Mouse (Mus musculus): ENCODE measurements at regions not wholly inside any gene's neighbourhood (a gene's known extent, or its start where the extent isn't known, plus 50 kb on each side); places are given as distances from the start of the nearest gene placed in this dataset.

- ATAC-seq (replicated peaks; ENCODE audit: insufficient number of reproducible peaks, low FRiP score, low TSS enrichment, poor library complexity, severe bottlenecking): no peak
These were observed 158.6 kb upstream of the Clint1 start for GRCm38 (mm10) chr11:45693206-45693605.

- no peak for ATAC-seq (replicated peaks; ENCODE audit: insufficient number of reproducible peaks, low FRiP score, low TSS enrichment, poor library complexity, severe bottlenecking)
These were observed 150.3 kb upstream of the Clint1 start for GRCm38 (mm10) chr11:45701506-45701905.

DNA sequence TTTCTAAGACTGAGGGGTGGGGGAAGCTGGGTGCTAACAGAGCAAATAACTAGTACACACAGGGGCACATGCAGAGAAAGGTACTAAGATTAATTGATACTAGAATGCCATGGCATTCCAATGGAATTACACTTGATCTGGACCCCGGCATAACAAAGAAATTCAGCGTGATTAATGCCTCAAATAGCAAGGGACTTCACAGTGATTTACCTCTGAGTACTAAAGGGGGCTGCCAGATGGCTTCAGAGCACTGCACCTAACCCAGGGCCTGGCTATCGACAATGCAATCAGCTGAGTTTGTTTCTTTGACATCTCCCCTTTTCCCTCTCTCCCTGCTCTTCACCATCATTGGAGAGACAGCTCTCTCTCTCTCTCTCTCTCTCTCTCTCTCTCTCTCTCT lies 148.9 kb upstream of the Clint1 start:
- ATAC-seq (replicated peaks; ENCODE audit: insufficient number of reproducible peaks, low FRiP score, low TSS enrichment, poor library complexity, severe bottlenecking): no peak

- ATAC-seq (replicated peaks; ENCODE audit: insufficient number of reproducible peaks, low FRiP score, low TSS enrichment, poor library complexity, severe bottlenecking): no peak
These were observed 147.4 kb upstream of the Clint1 start for GRCm38 (mm10) chr11:45704411-45704810.

GRCm38 (mm10) chr11:45718630-45719029 lies 133.2 kb upstream of the Clint1 start:
- no peak for ATAC-seq (replicated peaks; ENCODE audit: insufficient number of reproducible peaks, low FRiP score, low TSS enrichment, poor library complexity, severe bottlenecking)

DNA sequence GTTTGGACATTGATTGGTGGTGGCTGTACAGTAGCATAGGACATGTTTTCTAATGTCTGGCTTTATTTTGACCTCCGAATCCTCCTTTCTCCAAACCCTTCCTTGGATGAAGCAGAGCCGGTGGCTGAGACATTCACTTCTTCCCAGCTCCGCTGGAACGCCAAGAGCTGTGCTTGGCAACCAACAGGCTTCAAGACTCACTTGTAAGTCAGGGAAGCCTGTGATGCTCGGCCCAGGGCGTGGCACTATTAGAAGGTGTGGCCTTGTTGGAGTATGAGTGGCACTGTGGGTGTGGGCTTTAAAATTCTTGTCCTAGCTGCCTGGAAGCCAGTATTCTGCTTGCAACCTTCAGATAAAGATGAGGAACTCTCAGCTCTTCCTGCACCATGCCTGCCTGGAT lies 132.0 kb upstream of the Clint1 start:
- no peak for ATAC-seq (replicated peaks; ENCODE audit: insufficient number of reproducible peaks, low FRiP score, low TSS enrichment, poor library complexity, severe bottlenecking)

DNA sequence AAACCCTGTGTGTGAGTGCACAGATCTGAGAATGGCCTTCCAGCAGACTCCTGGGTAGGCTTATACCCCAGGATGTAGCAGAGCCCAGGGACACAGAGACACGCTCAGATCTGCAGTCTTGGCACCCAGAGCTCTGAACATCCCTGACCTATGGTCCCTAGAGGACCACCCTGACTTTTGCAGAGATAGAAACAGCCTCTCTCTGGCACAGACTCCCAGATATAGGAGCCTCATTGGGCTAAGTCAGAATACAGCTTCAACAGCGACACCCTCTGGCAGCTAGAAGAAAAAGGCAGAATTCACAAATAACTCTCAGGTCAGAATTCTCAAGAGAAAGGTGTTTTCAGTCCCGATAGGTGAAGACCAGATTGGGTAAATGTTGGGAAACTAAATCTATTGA lies 115.3 kb upstream of the Clint1 start:
- ATAC-seq (replicated peaks; ENCODE audit: insufficient number of reproducible peaks, low FRiP score, low TSS enrichment, poor library complexity, severe bottlenecking): no peak

DNA sequence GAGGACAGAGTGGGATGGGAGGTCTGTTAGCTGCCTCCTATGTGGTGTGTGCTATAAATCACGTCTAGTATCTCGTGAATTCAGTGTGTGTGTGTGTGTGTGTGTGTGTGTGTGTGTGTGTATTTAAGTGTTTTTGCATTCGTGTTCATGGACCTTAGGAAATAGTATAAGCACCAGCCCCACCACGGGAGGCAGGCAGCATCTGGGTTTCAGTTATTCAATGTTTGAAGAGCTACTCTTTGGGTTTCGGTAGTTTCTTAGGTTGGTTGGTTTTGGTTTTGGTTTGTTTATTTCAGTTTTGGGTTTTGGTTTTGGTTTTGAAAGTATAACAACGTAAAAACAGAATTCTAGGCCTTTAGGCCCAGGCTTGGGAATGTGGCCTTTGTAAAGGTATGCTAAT lies 113.5 kb upstream of the Clint1 start:
- ATAC-seq (replicated peaks; ENCODE audit: insufficient number of reproducible peaks, low FRiP score, low TSS enrichment, poor library complexity, severe bottlenecking): no peak

- ATAC-seq (replicated peaks; ENCODE audit: insufficient number of reproducible peaks, low FRiP score, low TSS enrichment, poor library complexity, severe bottlenecking): no peak
These were observed 105.9 kb upstream of the Clint1 start for GRCm38 (mm10) chr11:45745941-45746340.

DNA sequence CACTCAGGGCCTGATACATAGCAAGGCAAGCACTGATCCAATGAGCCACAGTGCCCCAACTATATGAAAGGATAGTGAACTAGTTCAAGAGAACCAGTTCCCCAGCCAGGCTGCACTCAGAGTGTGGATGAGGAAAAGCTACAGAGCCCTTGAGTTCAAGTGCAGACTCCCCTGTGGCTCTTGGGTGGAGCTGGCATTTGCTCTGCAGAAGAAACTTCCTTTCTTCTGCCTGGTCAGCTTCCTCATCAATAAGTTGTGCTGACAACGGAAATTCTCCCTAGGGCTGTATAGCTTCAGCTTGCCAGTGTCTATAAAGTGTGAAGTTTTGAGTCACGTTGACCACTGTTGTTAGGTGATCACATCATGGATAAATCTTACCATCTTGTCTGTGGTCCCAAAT lies 101.6 kb upstream of the Clint1 start:
- no peak for ATAC-seq (replicated peaks; ENCODE audit: insufficient number of reproducible peaks, low FRiP score, low TSS enrichment, poor library complexity, severe bottlenecking)

DNA sequence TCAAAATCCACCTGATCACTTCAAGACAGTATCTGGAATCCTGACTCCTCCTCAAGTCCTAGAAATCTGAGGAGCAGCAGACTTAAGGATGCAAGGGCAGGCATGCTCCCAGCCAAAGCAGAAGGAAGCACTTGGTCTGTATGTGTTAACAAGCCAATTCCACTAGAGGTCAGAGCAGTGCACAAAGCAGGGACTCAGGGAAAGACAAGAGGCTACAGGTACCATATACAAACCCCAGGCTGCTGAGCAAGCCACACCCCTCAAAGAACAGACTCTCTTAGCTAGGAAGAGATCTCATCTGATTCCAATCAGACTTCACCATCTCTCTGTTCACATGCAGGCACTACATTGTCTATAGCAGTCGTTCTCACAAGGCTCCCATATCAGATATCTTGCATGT lies 99.6 kb upstream of the Clint1 start:
- ATAC-seq (replicated peaks; ENCODE audit: insufficient number of reproducible peaks, low FRiP score, low TSS enrichment, poor library complexity, severe bottlenecking): no peak; the same call in 1 of the 2 replicates

DNA sequence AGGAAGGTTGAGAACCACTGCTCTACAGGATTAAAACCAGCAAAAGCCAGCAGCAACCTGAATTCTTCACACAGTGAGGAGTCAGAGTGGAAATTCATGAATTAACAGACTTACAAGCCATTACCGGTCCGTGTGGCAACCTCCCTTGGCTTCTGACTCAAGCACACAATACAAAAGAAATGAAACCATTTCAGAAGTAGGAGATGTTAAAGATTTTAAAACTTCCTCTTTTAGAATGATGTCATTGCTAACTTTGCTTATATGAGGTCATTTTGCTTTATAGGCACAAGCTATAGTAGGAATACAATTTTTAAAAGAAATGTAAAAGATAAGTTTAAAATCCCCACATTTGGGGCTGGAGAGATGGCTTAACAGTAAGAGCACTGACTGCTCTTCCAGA lies 99.1 kb upstream of the Clint1 start:
- ATAC-seq (replicated peaks; ENCODE audit: insufficient number of reproducible peaks, low FRiP score, low TSS enrichment, poor library complexity, severe bottlenecking): no peak

DNA sequence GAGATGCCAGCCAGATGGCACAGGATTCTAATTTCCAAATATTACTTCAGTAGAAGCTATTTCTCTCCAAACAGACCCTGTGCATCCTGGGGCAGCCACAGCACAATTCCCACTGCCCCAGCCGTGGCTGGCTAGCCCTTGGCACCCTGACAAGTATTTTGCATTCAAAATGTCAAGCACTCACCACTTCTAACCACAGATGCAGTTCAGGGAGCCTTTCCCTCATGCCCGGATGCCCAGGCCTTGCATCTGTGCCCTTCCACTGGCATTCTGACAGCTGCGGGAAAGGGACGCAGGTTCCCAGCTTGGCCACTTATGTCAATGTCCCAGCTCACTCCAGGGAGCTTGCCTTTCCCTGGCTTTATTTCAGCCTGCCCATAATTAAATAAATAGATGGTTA lies 84.8 kb upstream of the Clint1 start:
- ATAC-seq (replicated peaks; ENCODE audit: insufficient number of reproducible peaks, low FRiP score, low TSS enrichment, poor library complexity, severe bottlenecking): no peak

DNA sequence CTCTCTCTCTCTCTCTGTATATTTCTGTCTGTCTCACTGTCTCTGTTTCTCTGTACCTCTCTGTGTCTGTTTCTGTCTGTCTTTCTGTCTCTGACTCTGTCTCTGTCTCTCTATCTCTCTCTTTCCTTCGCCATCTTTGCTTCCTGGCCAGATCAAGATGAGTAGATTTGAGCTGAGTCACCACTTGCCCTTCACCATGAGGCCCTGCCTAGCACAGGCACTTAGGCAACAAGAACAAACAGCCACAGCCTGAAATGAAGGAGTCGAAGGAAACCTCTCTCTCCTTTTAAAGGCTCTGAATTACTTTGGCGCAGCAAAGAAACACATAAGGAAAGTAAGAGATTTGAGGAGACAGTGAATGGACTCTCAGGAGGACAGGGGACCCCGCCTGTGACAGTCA lies 69.4 kb upstream of the Clint1 start:
- ATAC-seq (replicated peaks; ENCODE audit: insufficient number of reproducible peaks, low FRiP score, low TSS enrichment, poor library complexity, severe bottlenecking): no peak

DNA sequence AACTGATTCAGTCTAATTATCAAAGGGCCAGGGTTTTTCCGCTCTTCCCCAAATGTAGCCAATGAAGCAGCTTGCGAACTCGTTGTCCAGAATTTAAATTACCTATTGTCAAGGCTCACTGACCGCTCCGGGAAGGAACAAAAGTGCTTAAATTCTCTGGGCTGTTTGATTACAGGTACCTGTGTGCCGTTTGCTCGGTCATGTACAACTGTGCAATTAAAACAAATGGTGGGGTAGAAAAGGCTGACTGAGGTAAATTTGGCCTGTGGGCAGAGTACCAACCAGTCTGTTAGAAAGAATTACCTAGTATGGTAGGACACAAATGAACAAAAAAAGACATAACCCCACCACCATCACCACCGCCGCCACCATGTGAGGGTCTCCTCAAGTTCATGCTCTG lies 66.0 kb upstream of the Clint1 start:
- ATAC-seq (replicated peaks; ENCODE audit: insufficient number of reproducible peaks, low FRiP score, low TSS enrichment, poor library complexity, severe bottlenecking): no peak

DNA sequence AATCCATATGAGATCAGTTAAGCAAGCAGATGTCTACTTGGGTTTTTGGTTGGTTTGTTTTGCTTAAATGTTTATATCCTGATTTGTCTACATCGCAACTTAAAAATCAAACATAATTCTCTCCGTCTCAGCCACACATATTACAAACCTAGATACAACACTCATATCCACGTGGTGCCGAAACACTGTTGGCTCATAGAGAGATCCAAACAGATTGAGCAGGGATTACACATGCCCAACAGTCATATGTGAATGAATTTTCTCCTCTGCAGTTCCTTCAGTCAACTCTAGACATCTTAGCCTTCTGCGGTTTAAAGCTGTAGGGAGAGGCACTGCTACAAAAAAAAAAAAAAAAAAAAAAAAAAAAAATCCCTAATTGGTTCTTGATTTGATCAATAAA lies 64.4 kb upstream of the Clint1 start:
- ATAC-seq (replicated peaks; ENCODE audit: insufficient number of reproducible peaks, low FRiP score, low TSS enrichment, poor library complexity, severe bottlenecking): no peak

DNA sequence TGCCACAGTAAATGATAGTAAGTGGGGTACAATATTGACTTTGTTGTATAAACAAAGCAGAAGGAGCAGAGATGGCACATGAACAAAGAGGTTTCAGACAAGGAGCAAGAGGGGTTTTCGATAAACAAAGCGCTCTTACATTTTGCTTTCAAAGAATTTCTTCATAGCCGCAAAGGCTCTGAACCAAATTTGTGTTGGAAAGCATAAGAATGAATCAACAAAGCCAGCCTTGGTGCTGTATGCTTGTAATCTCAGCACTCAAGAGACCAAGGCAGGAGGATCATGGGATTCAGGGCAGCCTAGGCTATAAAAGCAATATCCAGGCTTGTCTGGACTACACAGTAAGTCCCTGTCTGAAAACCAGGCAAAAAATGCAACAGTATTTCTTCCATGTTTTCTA lies 62.0 kb upstream of the Clint1 start:
- ATAC-seq (replicated peaks; ENCODE audit: insufficient number of reproducible peaks, low FRiP score, low TSS enrichment, poor library complexity, severe bottlenecking): no peak

GRCm38 (mm10) chr11:45790504-45790903 lies 61.3 kb upstream of the Clint1 start:
- no peak for ATAC-seq (replicated peaks; ENCODE audit: insufficient number of reproducible peaks, low FRiP score, low TSS enrichment, poor library complexity, severe bottlenecking)

- no peak for ATAC-seq (replicated peaks; ENCODE audit: insufficient number of reproducible peaks, low FRiP score, low TSS enrichment, poor library complexity, severe bottlenecking)
These were observed 60.2 kb upstream of the Clint1 start for GRCm38 (mm10) chr11:45791696-45792095.

DNA sequence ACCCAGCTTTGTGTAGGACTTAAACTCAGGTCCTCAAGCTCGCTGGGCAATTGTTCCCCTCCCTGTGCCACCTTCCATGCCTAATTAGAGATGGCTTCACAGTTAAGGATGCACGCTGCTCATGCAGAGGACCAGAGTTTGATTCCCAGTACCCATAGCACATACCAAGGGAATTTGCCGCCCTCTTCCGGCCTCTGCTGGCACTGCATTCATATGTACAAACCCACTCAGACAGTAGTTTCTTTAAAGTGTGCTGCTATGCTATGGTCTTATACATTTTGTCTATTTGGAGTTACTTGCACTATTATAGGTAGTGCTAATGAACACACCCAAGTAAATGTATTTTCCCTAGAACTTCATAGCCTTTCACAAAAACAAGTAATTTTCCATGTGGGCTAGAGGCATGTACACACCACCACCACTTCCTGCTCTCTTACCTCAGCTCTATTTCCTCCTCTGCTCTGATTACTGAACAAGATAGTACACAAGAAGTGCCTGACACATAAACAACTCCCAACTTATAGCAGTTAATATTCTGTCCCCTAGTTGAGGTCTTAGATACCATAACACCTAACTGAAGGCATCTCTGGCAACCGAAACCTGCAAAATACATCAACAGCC lies 57.4 kb upstream of the Clint1 start:
- 0 out of 2 replicates have a peak, but pooled peaks have one; percentile 9 for ATAC-seq (replicated peaks; ENCODE audit: insufficient number of reproducible peaks, low FRiP score, low TSS enrichment, poor library complexity, severe bottlenecking)

GRCm38 (mm10) chr11:45795322-45795721 lies 56.5 kb upstream of the Clint1 start:
- ATAC-seq (replicated peaks; ENCODE audit: insufficient number of reproducible peaks, low FRiP score, low TSS enrichment, poor library complexity, severe bottlenecking): no peak
